Mouse (Mus musculus): Measurements from ENCODE around the gene Sorl1. TPM values are rescaled to one million over a fixed set of nuclear protein-coding genes. Genes with fewer than 3 reads are reported as not detected.

Sorl1 gene
- polyA plus RNA-seq, 2 experiments: 1.1 to 1.4 TPM

GRCm38 (mm10) chr9:41922416-41922815 lies 201.7 kb downstream of the Sorl1 start:
- no peak overlapping the region for H3K27ac ChIP-seq
- TF ChIP-seq CTCF (IDR thresholded peaks at IDR 0.05; ENCODE audit: low read depth) (no peak), EP300 (IDR thresholded peaks at IDR 0.05; ENCODE audit: low read depth) (no peak)
- ATAC-seq (ENCODE audit: insufficient read depth) (no peak), DNase-seq (ENCODE audit: low read depth in 3 of 3, low spot score in 3 of 3) (no peak)
- H3K4me1 ChIP-seq (replicated peaks; ENCODE audit: control insufficient read depth in 2 of 2, insufficient read depth in 2 of 2, low read length in 1 of 2): no peaks in the 10 kb centered on the region
- no peak overlapping the region for H3K4me3 ChIP-seq (ENCODE audit: insufficient read depth in 1 of 2, low read depth in 2 of 2, low read length in 2 of 2)
- no peaks in the 10 kb centered on the region for H3K9me3 ChIP-seq (ENCODE audit: control insufficient read depth, low read length)
- no peak overlapping the region for H3K9ac ChIP-seq (replicated peaks)
- H3K27me3 ChIP-seq (ENCODE audit: control insufficient read depth, insufficient read depth, low read length): no peaks in the 10 kb centered on the region
- no peaks in the 10 kb centered on the region for H3K36me3 ChIP-seq (replicated peaks; ENCODE audit: control insufficient read depth, insufficient read depth, low read depth)
- WGBS (ENCODE audit: insufficient replicate concordance): 66% methylated on average over 6 of the region's 6 CpGs
- no peak overlapping the region for H3K4me2 ChIP-seq (ENCODE audit: low read depth)

GRCm38 (mm10) chr9:41918657-41919380 lies 205.3 kb downstream of the Sorl1 start:
- WGBS (ENCODE audit: insufficient replicate concordance): 63% methylated on average over 14 of the region's 14 CpGs
- H3K9ac ChIP-seq (replicated peaks): no peak overlapping the region
- TF ChIP-seq EP300 (IDR thresholded peaks at IDR 0.05; ENCODE audit: low read depth): no peak
- no peak for TF ChIP-seq CTCF (IDR thresholded peaks at IDR 0.05; ENCODE audit: low read depth)
- H3K27ac ChIP-seq: no peak overlapping the region
- no peaks in the 10 kb centered on the region for H3K9me3 ChIP-seq (ENCODE audit: control insufficient read depth, low read length)
- H3K36me3 ChIP-seq (replicated peaks; ENCODE audit: control insufficient read depth, insufficient read depth, low read depth): no peaks in the 10 kb centered on the region
- H3K4me1 ChIP-seq (replicated peaks; ENCODE audit: control insufficient read depth in 2 of 2, insufficient read depth in 2 of 2, low read length in 1 of 2): no peaks in the 10 kb centered on the region
- no peak overlapping the region for H3K4me2 ChIP-seq (ENCODE audit: low read depth)
- no peak for ATAC-seq (ENCODE audit: insufficient read depth)
- no peaks in the 10 kb centered on the region for H3K27me3 ChIP-seq (ENCODE audit: control insufficient read depth, insufficient read depth, low read length)
- H3K4me3 ChIP-seq (ENCODE audit: insufficient read depth in 1 of 2, low read depth in 2 of 2, low read length in 2 of 2): no peak overlapping the region
- no peak for DNase-seq (ENCODE audit: low read depth in 3 of 3, low spot score in 3 of 3)

GRCm38 (mm10) chr9:41918155-41918554 lies 205.9 kb downstream of the Sorl1 start:
- DNase-seq (ENCODE audit: low read depth in 3 of 3, low spot score in 3 of 3) (no peak), ATAC-seq (ENCODE audit: insufficient read depth) (no peak)
- H3K4me3 ChIP-seq (ENCODE audit: insufficient read depth in 1 of 2, low read depth in 2 of 2, low read length in 2 of 2): no peak overlapping the region
- H3K27ac ChIP-seq: no peak overlapping the region
- no peak overlapping the region for H3K9ac ChIP-seq (replicated peaks)
- H3K27me3 ChIP-seq (ENCODE audit: control insufficient read depth, insufficient read depth, low read length): no peaks in the 10 kb centered on the region
- H3K9me3 ChIP-seq (ENCODE audit: control insufficient read depth, low read length): no peaks in the 10 kb centered on the region
- H3K4me1 ChIP-seq (replicated peaks; ENCODE audit: control insufficient read depth in 2 of 2, insufficient read depth in 2 of 2, low read length in 1 of 2): no peaks in the 10 kb centered on the region
- no peak overlapping the region for H3K4me2 ChIP-seq (ENCODE audit: low read depth)
- no peaks in the 10 kb centered on the region for H3K36me3 ChIP-seq (replicated peaks; ENCODE audit: control insufficient read depth, insufficient read depth, low read depth)
- TF ChIP-seq EP300 (IDR thresholded peaks at IDR 0.05; ENCODE audit: low read depth): no peak
- no peak for TF ChIP-seq CTCF (IDR thresholded peaks at IDR 0.05; ENCODE audit: low read depth)
- WGBS (ENCODE audit: insufficient replicate concordance): 55% methylated on average over 4 of the region's 4 CpGs

- Histone ChIP-seq H3K27ac (no peak overlapping the region), H3K9ac (replicated peaks) (no peak overlapping the region), H3K4me2 (ENCODE audit: low read depth) (no peak overlapping the region), H3K27me3 (ENCODE audit: control insufficient read depth, insufficient read depth, low read length) (no peaks in the 10 kb centered on the region), H3K4me3 (ENCODE audit: insufficient read depth in 1 of 2, low read depth in 2 of 2, low read length in 2 of 2) (no peak overlapping the region), H3K4me1 (replicated peaks; ENCODE audit: control insufficient read depth in 2 of 2, insufficient read depth in 2 of 2, low read length in 1 of 2) (no peaks in the 10 kb centered on the region), H3K9me3 (ENCODE audit: control insufficient read depth, low read length) (no peaks in the 10 kb centered on the region), H3K36me3 (replicated peaks; ENCODE audit: control insufficient read depth, insufficient read depth, low read depth) (no peaks in the 10 kb centered on the region)
- WGBS (ENCODE audit: insufficient replicate concordance): 67% methylated on average over 8 of the region's 8 CpGs
- TF ChIP-seq EP300 (IDR thresholded peaks at IDR 0.05; ENCODE audit: low read depth) (no peak), CTCF (IDR thresholded peaks at IDR 0.05; ENCODE audit: low read depth) (no peak)
- no peak for ATAC-seq (ENCODE audit: insufficient read depth)
- no peak for DNase-seq (ENCODE audit: low read depth in 3 of 3, low spot score in 3 of 3)
Measured at GRCm38 (mm10) chr9:41915571-41915970, 208.5 kb downstream of the Sorl1 start.

Other genes starting within 250 kb of the Sorl1 start
- gene Sc5d, start 140.0 kb upstream of the Sorl1 start, polyA plus RNA-seq (2012; rRNA removed): 30.5 and 39.2 TPM in 2 replicates
- gene Sc5d, start 140.0 kb upstream of the Sorl1 start, polyA plus RNA-seq (2014; fragmentation: Nextera tagmentation; extraction: Ambion mirVana): 59.2 and 63.4 TPM in 2 replicates